Mouse (Mus musculus) cerebellum, adult 8-10 months (tissue): ENCODE data around the gene Baiap2.

Experiments used
- DNase-seq: peaks from one replicate; pipeline ENCODE4 v3.0.0; 2022

Gene Baiap2

DNA sequence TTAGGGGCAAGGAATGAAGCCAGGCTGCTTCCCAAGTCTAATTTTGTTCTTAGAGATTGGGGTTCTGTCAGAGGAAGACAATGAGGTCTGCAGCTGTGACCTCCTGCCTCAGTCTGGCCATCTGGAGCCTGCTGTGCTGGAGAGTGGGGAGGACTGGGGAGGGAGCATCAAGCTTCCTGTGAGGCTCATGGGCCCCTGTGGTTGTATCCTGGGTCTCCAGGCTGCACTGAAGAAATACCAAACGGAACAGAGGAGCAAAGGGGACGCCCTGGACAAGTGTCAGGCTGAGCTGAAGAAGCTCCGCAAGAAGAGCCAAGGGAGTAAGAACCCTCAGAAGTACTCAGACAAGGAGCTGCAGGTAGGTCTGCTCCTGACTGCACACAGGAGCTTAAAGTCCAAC is 39.2 kb downstream of the Baiap2 start:
- DNase-seq, result no peak

- no peak for DNase-seq
These were observed 39.7 kb downstream of the Baiap2 start for GRCm38 (mm10) chr11:119982236-119982635.

GRCm38 (mm10) chr11:119983151-119983550 is 40.6 kb downstream of the Baiap2 start:
- no peak for DNase-seq

GRCm38 (mm10) chr11:119986751-119987425 is 44.3 kb downstream of the Baiap2 start:
- DNase-seq, result no peak

GRCm38 (mm10) chr11:119987876-119988275 is 45.3 kb downstream of the Baiap2 start:
- no peak for DNase-seq

DNA sequence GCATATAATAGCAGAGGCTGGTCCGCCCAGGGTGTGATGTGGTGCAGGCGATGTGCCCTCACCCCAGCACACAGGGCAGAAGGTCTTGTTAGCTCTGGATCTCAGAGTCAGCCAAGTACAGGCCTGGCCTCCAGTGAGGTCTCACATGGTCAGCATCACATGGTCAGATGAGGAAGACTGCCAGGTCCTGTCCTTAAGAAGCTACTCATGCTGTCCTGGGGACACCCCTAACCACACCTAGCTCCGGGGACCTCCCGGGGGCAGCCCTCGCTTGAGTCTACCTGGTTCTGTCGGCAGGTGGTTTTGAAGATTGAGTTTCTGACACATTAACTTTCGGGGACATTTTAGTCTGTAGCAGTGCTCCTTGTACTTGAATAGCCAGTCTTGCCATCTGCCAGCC is 45.8 kb downstream of the Baiap2 start:
- DNase-seq, result no peak

- no peak for DNase-seq
These were observed 46.6 kb downstream of the Baiap2 start for GRCm38 (mm10) chr11:119989115-119989564.

- no peak for DNase-seq
These were observed 48.2 kb downstream of the Baiap2 start for GRCm38 (mm10) chr11:119990658-119991337.

DNA sequence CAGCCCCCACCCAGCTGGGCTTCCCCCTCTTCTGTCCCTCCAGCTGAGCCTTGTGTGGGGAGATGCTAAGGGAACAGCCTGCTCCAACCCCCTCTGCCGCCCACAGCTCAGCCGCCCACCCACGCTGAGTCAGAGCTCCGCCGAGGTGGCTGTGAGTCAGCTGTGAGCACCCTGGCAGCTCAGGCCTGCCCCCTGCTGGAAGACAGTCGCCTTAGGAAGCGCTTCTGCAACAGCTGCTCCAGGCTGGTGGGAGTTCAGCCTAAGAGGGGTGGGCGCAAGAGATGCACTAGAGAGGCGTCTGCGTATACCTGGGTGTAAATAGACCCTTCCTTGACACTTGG is 48.7 kb downstream of the Baiap2 start:
- DNase-seq, result peak; percentile 82

- no peak for DNase-seq
These were observed 54.8 kb downstream of the Baiap2 start for GRCm38 (mm10) chr11:119997351-119997750.

DNA sequence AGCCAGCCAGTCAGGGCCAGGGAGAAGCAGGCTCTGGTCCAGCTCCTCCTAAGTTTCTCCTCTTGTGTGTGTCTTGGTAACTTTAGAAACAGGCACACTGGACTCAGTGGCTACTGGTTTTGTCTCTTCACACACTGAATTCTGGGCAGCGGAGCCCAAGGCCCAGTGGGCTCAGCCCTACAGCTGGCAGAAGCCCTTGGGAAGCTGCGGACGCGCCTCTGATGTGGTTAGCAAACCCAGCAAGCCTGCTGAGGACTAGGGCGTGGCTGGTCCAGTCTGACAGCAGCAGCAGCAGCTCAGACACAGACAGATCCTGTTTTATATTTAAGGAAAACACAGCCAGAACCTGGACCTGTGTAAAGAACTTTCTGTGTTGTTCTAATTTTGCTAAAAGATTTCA is 59.5 kb downstream of the Baiap2 start:
- DNase-seq, result no peak

GRCm38 (mm10) chr11:120002634-120003220 is 60.2 kb downstream of the Baiap2 start:
- DNase-seq, result peak; percentile 44

GRCm38 (mm10) chr11:120005434-120006317 is 63.1 kb downstream of the Baiap2 start:
- DNase-seq, result peak; percentile 54

- DNase-seq, result peak; percentile 32
These were observed 65.0 kb downstream of the Baiap2 start for GRCm38 (mm10) chr11:120007496-120008080.

GRCm38 (mm10) chr11:120008501-120008900 is 65.9 kb downstream of the Baiap2 start:
- no peak for DNase-seq

DNA sequence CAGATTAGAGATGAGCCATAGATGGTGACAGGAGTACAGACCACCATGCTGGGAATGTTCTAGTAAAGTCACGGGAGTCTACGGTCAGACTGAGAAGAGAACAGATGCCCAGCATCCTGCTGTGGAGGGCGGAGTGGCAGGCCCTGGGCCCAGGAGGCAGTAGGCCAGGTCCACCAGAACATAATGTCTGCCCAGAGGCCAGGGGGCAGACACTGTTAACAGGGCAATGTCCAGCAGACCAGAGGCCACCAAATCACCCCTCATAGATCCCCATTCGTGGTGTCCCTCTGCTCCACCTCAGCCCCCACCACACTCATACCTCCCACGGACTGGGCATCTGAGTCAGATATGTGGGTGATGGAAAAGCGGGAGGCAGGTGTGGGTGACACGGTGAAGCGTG is 66.4 kb downstream of the Baiap2 start:
- no peak for DNase-seq

GRCm38 (mm10) chr11:120009937-120010336 is 67.4 kb downstream of the Baiap2 start:
- DNase-seq, result peak; percentile 49

DNA sequence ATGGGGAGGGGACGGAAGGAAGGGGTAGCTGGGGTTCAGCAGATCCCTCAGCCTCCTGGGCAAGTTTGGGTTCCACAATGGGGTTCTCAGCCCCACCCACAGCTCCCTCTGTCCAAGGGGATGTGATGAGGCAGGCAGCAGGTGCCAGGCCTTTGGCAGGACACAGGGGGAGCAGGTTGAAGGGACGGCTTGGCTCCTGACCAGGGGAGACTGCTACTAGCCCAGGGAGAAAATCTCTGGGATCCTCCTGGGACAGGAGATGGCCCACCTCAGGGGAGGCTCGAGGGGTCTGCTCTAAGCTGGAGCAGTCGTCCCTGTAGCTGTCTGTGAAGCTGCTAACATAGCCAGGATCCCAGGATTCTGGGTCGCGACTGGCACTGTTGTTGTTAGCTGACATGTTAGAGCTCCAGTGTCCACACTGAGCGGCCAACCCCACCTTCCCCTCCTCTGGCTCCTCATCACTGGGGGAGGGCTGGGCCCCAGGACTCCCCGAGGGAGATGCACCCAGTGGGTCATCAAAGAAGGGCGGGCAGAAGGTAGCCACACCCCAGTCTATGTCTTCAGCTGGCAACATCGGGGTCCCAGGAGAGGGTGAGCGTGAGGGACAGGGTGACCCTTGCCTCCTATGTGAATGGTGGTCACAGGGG is 68.7 kb downstream of the Baiap2 start:
- peak; percentile 57 for DNase-seq

DNA sequence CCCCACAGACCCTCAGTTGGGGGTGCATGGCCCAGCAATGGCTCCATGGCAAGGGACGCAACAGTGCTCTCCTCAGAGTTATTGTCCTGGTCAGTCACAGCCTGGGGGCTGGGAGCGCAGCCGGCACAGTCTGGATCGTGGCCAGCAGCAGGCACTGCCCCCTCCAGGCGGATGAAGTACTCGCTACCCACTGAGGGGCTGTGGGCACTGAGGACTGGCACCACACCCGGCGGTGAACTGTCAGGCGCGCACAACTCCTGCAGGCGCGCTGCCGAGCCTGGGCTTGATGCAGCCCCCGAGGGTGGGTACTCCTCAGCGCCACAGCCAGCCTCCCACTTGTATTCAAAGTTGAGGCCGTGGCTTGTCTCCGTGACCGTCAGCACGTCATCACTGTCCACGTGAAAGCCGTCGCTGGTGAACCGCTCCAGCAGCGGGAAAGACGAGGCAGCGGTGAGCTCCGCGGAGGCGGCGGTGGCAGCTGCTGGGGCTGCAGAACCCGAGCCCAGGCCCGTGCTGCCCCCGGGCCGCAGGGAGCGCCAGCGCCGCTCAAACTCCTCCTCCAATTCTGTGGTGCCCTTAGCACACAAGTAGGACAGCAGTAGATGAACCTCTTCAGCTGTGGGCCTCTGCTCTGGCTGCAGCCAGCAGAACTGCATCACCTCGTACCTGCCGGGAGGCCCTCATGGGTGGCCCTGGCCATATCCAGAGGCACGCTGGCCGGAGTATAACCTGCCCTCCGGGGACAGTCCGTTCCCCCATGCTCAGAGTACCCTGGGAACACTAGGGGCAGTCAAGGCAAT is 69.4 kb downstream of the Baiap2 start:
- no peak for DNase-seq

DNA sequence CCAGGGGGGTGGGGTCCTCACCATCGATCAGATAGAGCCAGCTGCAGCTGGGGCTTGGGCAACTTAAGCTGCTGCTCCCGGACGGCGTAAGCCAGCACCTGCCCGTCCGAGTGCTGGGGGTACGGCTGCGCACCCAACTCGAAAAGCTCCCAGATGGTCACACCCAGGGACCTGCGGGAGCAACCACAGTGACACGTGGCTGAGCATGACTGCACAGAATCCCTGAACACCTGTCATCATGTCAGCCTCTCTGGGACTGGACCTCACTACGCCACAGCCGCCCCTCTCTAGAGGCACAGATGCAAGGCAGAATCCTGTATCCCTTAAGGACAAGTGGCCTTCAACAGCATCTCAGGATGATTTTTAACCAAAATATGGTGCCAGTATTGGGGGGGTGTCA is 70.1 kb downstream of the Baiap2 start:
- no peak for DNase-seq

DNA sequence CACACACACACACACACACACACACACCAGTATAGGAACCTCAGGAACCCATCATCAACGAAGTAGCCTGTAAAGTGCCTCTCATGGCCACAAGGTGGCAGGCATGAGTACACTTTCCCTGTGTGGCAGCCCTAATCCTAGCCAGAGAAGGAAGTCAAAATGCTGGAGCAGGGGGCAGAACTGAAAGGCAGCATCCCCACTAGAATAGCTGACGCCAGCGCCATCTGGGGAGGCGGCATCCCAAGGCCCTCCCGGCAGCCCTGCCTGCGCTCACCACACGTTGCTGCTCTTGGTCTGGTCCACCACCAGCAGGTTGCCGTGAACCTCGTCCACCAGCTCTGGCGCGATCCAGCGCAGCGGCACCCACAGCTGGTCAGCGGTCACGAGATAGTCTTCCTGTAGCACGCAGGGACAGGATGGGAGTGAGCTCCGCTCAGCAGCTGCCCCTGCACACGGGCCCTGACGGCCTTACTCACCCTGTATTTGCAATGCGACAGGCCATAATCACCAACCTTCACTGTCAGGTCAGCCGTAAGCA is 70.7 kb downstream of the Baiap2 start:
- peak; percentile 87 for DNase-seq
